8 mouse cellular contexts compared by ENCODE assay signal in the genomic region with DNA sequence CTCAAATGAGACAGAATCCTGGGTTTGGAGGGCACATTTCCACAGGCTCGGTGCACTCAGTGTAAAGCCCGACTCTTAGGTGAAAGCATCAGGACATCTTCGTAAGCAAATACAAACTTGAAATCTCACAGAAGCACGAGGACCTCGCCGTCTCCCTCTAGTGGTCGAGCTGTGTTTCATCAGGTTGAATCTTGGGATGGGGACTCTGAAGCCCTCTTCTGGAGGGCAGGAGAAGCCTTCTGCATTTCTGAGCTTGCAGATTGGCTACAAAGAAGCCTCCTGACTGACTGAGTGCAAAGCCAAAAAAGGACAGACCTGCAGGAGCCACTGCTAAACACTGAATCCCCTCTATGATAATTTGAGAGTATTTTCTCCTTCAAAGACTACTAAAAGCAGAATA. TPM values are rescaled to one million over a fixed set of nuclear protein-coding genes. Genes with fewer than 3 reads are reported as not detected.
DNase-seq lines count a peak whose midpoint lies in the region; ATAC-seq lines count a peak whose summit lies in the region.

No protein-coding gene starts in this region.

- no peak for ATAC-seq in forebrain, embryonic 12.5 days (ENCODE audit: low FRiP score)
- ATAC-seq in megakaryocyte-erythroid progenitor cell, adult 5-6 weeks (replicated peaks; ENCODE audit: low FRiP score, low TSS enrichment, poor library complexity, severe bottlenecking), result peak; percentile 97

- H3K27ac ChIP-seq in forebrain, embryonic 10.5 days, result no peak overlapping the region
- H3K27ac ChIP-seq in forebrain, embryonic 12.5 days, result no peak overlapping the region

- DNase-seq in forebrain, embryonic 10.5 days (ENCODE audit: extremely low spot score, low spot score), result peak; percentile 72
- peak; percentile 84 for DNase-seq in adrenal gland, postnatal 14 days
- peak; percentile 75 for DNase-seq in embryo, embryonic 9.5 days (ENCODE audit: extremely low spot score)
- DNase-seq in heart, adult 9 months (ENCODE audit: low spot score in 2 of 2), result peak; percentile 29
- peak; percentile 51 to 74 for DNase-seq in layer of hippocampus, postnatal 25 days (ENCODE audit: extremely low spot score in 1 of 2, low spot score in 1 of 2)
- peak; percentile 60 for DNase-seq in spleen, adult 18-20 months

- 9% methylated on average over 7 of the region's 7 CpGs for WGBS in forebrain, embryonic 10.5 days
- WGBS in forebrain, embryonic 12.5 days, result 16% methylated on average over 7 of the region's 7 CpGs

- H3K4me2 ChIP-seq in forebrain, embryonic 12.5 days, result no peak overlapping the region

- no peaks in the 10 kb centered on the region for H3K4me1 ChIP-seq in forebrain, embryonic 10.5 days
- H3K4me1 ChIP-seq in forebrain, embryonic 12.5 days, result no peaks in the 10 kb centered on the region

- no peak overlapping the region for H3K9ac ChIP-seq in forebrain, embryonic 12.5 days

- no peaks in the 10 kb centered on the region for H3K9me3 ChIP-seq in forebrain, embryonic 10.5 days
- no peaks in the 10 kb centered on the region for H3K9me3 ChIP-seq in forebrain, embryonic 12.5 days

- no peaks in the 10 kb centered on the region for H3K27me3 ChIP-seq in forebrain, embryonic 10.5 days (ENCODE audit: poor library complexity, severe bottlenecking)
- H3K27me3 ChIP-seq in forebrain, embryonic 12.5 days, result no peaks in the 10 kb centered on the region

- H3K36me3 ChIP-seq in forebrain, embryonic 10.5 days (replicated peaks), result no peaks in the 10 kb centered on the region
- no peaks in the 10 kb centered on the region for H3K36me3 ChIP-seq in forebrain, embryonic 12.5 days (replicated peaks)

- H3K4me3 ChIP-seq in forebrain, embryonic 10.5 days, result no peak overlapping the region
- H3K4me3 ChIP-seq in forebrain, embryonic 12.5 days (replicated peaks), result no peak overlapping the region

RNA-seq across cellular contexts. Expression of gene Tmem252, which starts 39.2 kb away (rescaled TPM):
- polyA plus RNA-seq in forebrain, embryonic 10.5 days (2016; fragmentation: Nextera tagmentation; extraction: Ambion mirVana), result 0.31 and 0.33 TPM in 2 replicates
- polyA plus RNA-seq in forebrain, embryonic 12.5 days (2016; fragmentation: Nextera tagmentation; extraction: Ambion mirVana), result 0.72 and 0.77 TPM in 2 replicates
- total RNA-seq in adrenal gland, postnatal 14 days (2021), result 0.30 and 0.33 TPM in 2 replicates
- total RNA-seq in layer of hippocampus, postnatal 25 days (2021), result under 1 TPM; 0.35 to 0.49 TPM
- not detected in 2 replicates for total RNA-seq in megakaryocyte-erythroid progenitor cell, adult 5-6 weeks (2014; fragmentation: Nextera tagmentation)
- total RNA-seq in megakaryocyte-erythroid progenitor cell, adult 5-6 weeks (2017), result not detected in 2 replicates

Comparison
In these comparisons a context has a peak if more than half of its experiments do, and no peak if none do; other contexts are left out.
1. DNase-seq: peak in every context shown above with its lines; median percentile 84 in adrenal gland, postnatal 14 days; 75 in embryo, embryonic 9.5 days; 72 in forebrain, embryonic 10.5 days; 62 in layer of hippocampus, postnatal 25 days; 60 in spleen, adult 18-20 months; 29 in heart, adult 9 months.